Mouse (Mus musculus): ENCODE measurements around the gene Tie1. TPM values are rescaled to one million over a fixed set of nuclear protein-coding genes. Genes with fewer than 3 reads are reported as not detected.
A peak's percentile ranks its signal among the peaks of the same experiment; 100 is the strongest.

Gene Tie1
- total RNA-seq, 2 experiments from 2014 or later = 64.0 to 75.8 TPM

DNA sequence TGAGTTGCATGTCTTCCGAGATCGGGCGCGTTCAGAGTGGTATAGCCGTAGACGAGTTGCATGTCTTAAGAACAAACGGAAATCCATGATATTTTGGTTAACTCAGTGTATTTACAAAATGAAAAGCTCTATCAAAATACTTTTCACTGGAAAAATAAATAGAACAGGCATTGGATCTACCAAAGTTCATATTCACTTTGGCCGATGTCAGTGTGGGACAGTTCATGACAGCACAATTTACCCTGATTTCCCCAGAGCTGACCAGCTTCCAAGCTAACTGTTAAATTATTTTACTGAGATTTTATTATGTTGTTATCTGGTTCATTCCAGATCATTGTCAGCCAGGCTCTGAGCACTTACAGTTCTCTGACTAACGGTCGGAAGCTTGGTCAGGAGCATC is 600 bp upstream of the Tie1 start:
- intact Hi-C loops (cut with DNase I) = no loop called here

DNA sequence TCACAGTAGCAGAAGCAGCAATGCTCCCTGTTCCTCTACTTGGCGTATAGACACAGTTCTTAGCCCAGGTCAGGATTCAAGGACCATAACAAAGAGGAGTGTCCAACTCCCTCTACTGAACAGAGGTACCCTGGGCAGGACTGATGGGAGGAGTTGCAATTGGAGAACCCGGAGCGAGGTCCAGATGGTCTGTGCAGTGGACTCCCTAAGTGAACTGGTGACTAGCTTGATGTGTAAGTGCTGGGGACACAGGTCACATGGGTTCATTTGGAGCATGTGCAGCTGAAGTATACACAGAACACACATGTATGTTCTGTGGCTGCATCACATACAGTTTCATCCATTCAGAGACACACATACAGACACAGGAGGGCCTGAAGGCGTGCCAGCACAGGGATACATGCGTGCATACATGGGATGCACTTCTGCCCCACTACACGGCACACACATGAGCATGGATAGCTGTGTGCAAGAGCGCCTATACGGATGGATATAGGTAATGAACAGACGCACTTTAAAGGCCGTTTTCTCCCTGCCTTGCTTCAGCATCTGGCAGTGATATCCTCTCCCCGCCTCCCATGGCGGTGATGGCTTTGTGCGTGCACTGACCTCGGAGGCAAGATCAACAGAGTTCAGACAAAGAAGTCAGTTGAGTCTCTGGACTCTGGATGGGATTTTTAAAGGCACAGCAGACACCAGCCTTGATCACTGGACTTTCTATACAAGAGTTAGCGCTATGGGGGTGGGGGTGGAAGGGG is 12.9 kb downstream of the Tie1 start:
- intact Hi-C loops (cut with DNase I) = no loop called here
- DNase-seq (ENCODE audit: low spot score) = no peak

More for the DNA sequence above, 600 bp upstream of the Tie1 start:
- no peak for DNase-seq (ENCODE audit: low spot score)

- no peak for DNase-seq (ENCODE audit: low spot score)
- intact Hi-C loops (cut with DNase I) = no loop called here
Observed at GRCm38 (mm10) chr4:118472687-118473086, 17.2 kb downstream of the Tie1 start.

- intact Hi-C loops (cut with DNase I) = no loop called here
- no peak for DNase-seq (ENCODE audit: low spot score)
Observed at GRCm38 (mm10) chr4:118471281-118471680, 18.6 kb downstream of the Tie1 start.

DNA sequence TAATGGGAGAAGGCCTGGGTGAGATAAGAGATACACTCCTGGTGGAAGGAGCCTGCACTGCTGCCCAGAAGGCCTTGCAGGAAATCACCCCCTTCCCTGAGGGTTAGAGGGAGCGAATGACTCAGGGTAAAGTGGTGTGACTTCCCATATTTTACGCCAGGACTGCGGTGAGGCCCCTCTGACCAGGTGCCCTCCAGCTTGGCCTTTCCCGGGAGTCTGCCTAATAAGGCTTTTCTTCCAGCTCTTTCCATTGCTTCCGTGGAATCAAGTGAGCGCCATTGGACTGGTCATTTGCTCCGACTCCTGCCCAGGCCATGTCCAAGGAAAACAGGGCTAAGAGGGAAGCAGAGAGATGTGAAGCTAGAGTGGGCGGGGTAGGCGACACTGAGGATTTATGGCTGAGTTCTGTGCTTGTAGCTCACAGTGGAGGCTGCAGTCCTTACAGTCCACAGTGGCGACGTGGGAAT is 24.1 kb downstream of the Tie1 start:
- peak; percentile 8 for DNase-seq (ENCODE audit: low spot score)
- intact Hi-C loops (cut with DNase I) = no loop called here

DNA sequence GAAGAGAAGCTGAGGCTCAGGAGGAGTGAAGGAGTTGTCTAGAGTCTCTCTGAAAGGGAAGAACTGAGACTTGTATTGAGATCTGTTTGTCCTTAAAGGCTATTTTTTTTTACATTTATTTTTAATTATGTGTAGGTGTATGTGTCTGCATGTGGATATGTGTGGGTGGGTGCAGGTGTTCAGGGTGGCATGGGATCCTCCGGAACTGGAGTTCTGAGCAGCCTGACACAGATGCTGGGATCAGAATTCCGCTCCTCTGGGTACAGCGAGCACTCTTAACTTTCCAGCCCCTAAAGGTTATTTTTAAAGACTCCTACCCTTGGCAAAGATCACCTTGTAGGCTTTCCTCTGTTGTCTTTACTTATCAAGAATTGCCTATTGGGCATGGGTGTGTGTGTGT is 24.9 kb downstream of the Tie1 start:
- intact Hi-C loops (cut with DNase I) = no loop called here

GRCm38 (mm10) chr4:118457345-118457975 is 32.4 kb downstream of the Tie1 start, which contains the start of gene Mpl:
Mpl (minus strand) TSS chr4:118457513.
- intact Hi-C loops (cut with DNase I) = no loop called here
- no peak for DNase-seq (ENCODE audit: low spot score)

More for the DNA sequence above, 24.9 kb downstream of the Tie1 start:
- DNase-seq (ENCODE audit: low spot score) = no peak

- intact Hi-C loops (cut with DNase I) = loop anchor here (5.0 kb wide), 2 partner anchors 41 to 71 kb away; no protein-coding TSS in a partner anchor
- DNase-seq (ENCODE audit: low spot score) = no peak
Observed at GRCm38 (mm10) chr4:118446415-118447153, 43.3 kb downstream of the Tie1 start.

GRCm38 (mm10) chr4:118445781-118446414 is 44.0 kb downstream of the Tie1 start:
- intact Hi-C loops (cut with DNase I) = loop anchor here (5.0 kb wide), 2 partner anchors 41 to 71 kb away; no protein-coding TSS in a partner anchor
- DNase-seq (ENCODE audit: low spot score) = peak; percentile 56

DNA sequence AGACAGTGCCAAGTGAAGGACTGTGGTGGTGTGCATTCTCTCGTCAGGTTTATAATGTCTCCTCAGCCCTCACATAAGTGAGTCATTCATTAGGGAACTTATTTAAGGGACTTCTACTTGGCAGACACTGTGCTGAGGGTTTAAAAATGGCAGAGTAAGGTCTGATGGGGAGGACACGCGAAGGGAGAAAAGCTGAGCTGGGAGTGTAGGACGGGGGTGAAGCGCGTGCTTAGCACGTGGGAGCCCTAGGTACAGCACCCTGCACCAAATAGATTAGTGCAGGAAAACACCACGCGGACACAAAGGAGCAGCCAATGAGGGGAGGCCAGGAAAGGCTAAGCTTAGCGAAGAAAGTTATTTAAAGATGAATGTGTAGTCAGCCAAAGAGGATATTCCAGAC is 44.8 kb downstream of the Tie1 start:
- no peak for DNase-seq (ENCODE audit: low spot score)
- intact Hi-C loops (cut with DNase I) = loop anchor here (5.0 kb wide), 2 partner anchors 42 to 72 kb away; no protein-coding TSS in a partner anchor

DNA sequence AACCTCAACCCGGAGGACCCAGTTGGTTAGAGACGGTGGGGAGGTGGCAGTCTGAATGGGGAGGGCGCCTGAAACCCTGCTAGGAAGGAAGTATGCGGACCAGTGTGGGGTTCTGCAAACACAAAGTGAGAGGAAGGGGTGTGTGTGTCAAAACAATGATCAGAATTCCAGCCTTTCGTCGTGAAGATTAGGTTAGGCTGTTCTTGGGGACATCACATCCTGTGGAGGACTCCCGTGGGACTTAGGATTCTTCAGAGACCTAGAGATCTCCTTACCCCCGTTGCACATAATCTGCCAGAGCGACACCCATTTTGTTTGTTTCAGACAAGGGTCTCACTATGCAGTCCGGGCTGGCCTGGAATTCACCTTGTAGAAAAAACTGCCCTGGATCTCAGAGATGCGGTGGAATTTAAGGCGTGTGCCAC is 52.0 kb downstream of the Tie1 start:
- intact Hi-C loops (cut with DNase I) = no loop called here
- DNase-seq (ENCODE audit: low spot score) = no peak

- intact Hi-C loops (cut with DNase I) = no loop called here
- peak; percentile 88 for DNase-seq (ENCODE audit: low spot score)
Observed at GRCm38 (mm10) chr4:118436820-118437603, 52.8 kb downstream of the Tie1 start, which contains the start of gene Cdc20. Cdc20 (minus strand) TSS chr4:118437352.

GRCm38 (mm10) chr4:118432332-118432731 is 57.5 kb downstream of the Tie1 start:
- intact Hi-C loops (cut with DNase I) = loop anchor here (5.0 kb wide), 2 partner anchors 135 to 190 kb away; partner anchors contain the start of genes Cfap57 and Ebna1bp2
- no peak for DNase-seq (ENCODE audit: low spot score)

DNA sequence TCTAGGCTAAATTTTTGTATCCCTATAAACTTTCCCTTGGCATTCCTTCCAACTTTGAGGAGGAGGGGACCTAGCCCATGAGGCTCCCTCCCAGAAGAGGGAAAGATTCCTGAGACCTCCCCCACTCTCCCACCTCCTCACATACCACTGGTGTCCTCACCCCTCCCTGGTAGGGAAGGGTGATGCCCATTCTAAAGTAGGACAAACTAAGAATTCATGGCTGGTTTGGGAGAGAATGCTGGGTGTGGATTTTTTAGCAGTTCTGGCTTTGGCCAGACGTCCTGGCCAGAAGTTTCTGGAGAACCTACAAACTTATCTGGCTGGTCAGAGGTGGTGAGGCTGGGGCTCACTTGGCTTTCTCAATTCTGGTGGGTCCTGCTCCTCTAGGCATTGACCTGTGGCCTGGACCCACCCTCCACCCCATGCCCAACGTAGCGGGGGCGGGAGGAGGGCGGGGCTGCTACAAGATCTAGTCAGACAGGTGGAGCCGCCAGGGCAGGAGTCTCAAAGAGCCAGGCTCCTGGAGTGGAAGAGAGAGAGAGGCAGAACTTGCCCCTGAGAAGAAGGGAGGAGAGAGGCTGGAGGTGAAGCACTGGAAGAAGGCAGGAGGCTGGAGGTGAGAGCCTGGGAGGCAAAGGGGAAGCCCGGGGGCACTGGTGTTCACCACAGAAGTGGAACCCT is 60.5 kb downstream of the Tie1 start:
- no peak for DNase-seq (ENCODE audit: low spot score)
- intact Hi-C loops (cut with DNase I) = loop anchor here (5.0 kb wide), 1 partner anchor 88 kb away; no protein-coding TSS in a partner anchor

DNA sequence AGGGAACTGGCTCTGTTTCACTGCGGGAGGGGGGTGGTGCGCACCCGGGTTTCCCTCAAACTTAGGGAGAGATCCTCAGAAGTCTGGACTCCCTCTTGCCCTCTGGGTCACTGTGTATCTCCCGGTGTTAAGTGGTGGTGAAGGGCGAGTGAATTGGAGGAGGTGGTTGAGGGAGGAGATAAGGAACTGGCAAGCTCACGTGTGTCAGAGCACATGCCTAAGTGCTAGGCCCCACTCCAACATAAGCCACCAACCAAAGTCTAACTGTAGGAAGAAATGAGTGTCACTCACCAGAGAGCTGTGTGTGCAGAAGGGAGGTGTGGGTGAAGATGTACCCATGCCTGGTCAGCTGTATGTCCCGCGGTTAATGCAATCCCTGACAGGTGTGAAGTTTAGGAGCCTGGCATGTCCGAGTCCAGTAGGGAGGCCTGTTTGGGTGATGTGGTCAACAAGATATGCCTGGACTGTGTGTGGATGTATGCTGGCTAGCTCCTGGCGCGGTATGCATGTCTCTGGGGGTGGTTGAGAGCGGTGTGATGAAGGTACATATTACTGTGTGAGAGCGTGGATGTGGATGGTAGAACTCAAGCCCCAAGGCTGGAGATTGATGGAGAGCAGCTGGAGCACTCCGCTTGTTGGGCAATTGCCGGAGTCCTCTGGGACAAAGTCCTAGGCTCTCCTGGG is 61.2 kb downstream of the Tie1 start:
- intact Hi-C loops (cut with DNase I) = loop anchor here (5.0 kb wide), 1 partner anchor 89 kb away; no protein-coding TSS in a partner anchor
- no peak for DNase-seq (ENCODE audit: low spot score)

DNA sequence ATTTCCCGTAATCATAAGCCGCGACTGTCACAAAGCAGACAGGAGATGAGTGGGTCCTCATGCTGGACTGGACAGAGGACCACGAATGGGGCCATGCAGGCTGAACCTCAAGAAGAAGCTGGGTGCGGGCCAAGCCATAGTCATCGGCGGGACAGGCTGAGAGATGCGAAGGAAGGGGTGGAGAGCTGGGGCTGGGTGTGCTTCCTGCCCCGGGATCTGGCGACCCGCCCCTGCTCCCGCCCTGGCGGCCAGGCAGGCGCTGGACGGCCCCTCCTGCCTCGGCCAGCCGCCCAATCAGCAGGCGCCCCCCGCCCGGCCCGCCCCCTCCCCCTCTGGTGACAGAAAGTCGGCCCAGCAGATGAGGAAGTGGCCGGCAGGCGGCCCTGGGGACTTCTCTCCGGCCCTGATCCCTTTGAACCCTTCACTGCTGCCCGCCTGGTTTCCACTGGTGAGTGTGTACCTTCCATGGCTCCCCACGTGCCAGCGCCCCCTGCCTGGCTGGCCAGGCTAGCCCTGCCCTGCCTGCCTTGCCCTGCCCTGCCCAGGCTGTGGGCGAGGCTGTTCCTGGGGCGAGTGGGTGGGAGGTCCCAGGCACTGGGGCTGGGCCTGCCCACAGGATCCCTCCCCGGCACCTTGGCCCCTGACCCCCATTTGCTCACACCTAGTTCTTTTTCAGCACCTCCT is 62.0 kb downstream of the Tie1 start, which contains the start of gene Elovl1:
Gene Elovl1 (plus strand): TSS at position 326 of the 684 bp plus-strand sequence.
- intact Hi-C loops (cut with DNase I) = loop anchor here (2.0 to 5.0 kb wide), 2 partner anchors 19 to 89 kb away; partner anchors contain the start of genes Med8 and Szt2
- DNase-seq (ENCODE audit: low spot score) = peak; percentile 89

DNA sequence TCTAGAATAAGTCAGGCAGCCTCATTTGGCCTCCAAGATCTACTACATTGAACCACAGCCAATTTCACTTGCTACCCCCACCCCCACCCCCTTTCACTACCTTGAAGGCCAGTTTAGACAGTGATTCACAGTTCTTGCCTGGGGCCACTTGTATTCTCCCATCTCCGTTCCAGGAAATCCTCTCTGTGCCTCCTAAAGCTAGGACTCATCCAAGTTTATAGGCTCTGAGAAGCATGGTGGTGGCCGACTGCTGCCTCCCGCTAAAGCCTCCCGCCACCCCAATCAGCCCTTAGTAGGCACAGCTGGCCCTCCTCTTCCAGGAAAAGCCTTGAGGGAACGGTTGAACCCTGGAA is 62.5 kb downstream of the Tie1 start:
- DNase-seq (ENCODE audit: low spot score) = no peak

More for the DNA sequence above, 62.5 kb downstream of the Tie1 start:
- intact Hi-C loops (cut with DNase I) = loop anchor here (2.0 to 5.0 kb wide), 2 partner anchors 19 to 90 kb away; partner anchors contain the start of genes Med8 and Szt2
